Mouse (Mus musculus) liver, adult 2 months (tissue): ENCODE results near the gene Paqr7. TPM values are rescaled to one million over a fixed set of nuclear protein-coding genes. Genes with fewer than 3 reads are reported as not detected.
A peak's percentile ranks its signal among the peaks of the same experiment; 100 is the strongest.

Source experiments
- DNase-seq: peaks from one replicate; pipeline ENCODE4 v3.0.0-alpha.2; 2011; ENCODE audit warnings: low read depth, low spot score; ENCODE audit errors: extremely low read depth
- H3K27ac ChIP-seq: fragments of 200-500 bp; replicated peaks from 2 replicates; pipeline ENCODE4 v1.5.1; 2012; ENCODE audit warnings: low read depth, mild to moderate bottlenecking, control low read depth, inconsistent platforms, low read length; ENCODE audit not compliant: insufficient read depth
- H3K27me3 ChIP-seq: fragments of 200-500 bp; 2 replicates; pipeline ENCODE4 v1.6.1; 2012; ENCODE audit warnings: mild to moderate bottlenecking, moderate library complexity, low read length, inconsistent platforms; ENCODE audit not compliant: control insufficient read depth, insufficient read depth
- H3K36me3 ChIP-seq: fragments of 200-500 bp; 2 replicates; pipeline ENCODE4 v1.6.1; 2012; ENCODE audit warnings: low read length, inconsistent platforms; ENCODE audit not compliant: control insufficient read depth, insufficient read depth
- H3K4me1 ChIP-seq: fragments of 200-500 bp; 2 replicates; pipeline ENCODE4 v1.6.1; 2011; ENCODE audit warnings: low read length; ENCODE audit not compliant: control insufficient read depth, insufficient read depth
- H3K4me3 ChIP-seq: fragments of 200-500 bp; 2 replicates; pipeline ENCODE4 v1.5.1; 2011; ENCODE audit warnings: low read depth, mild to moderate bottlenecking, control low read depth, low read length, moderate library complexity; ENCODE audit not compliant: insufficient read depth
- H3K79me2 ChIP-seq: fragments of 200-500 bp; 2 replicates; pipeline ENCODE4 v1.6.1; 2012; ENCODE audit warnings: inconsistent platforms, mild to moderate bottlenecking, low read length, moderate library complexity; ENCODE audit not compliant: control insufficient read depth, insufficient read depth
- H3K9ac ChIP-seq: fragments of 200-500 bp; 2 replicates; pipeline ENCODE4 v1.6.1; 2012; ENCODE audit warnings: low read depth, mild to moderate bottlenecking, control low read depth, inconsistent platforms, low read length
- CTCF ChIP-seq: fragments of 200-500 bp; IDR thresholded peaks from 2 replicates; pipeline ENCODE4 v1.5.1; 2011; ENCODE audit warnings: low read depth, low read length, control low read depth
- POLR2A ChIP-seq: fragments of 200-500 bp; IDR thresholded peaks from 2 replicates; pipeline ENCODE4 v1.6.1; 2011; ENCODE audit warnings: low read length, control low read depth; ENCODE audit not compliant: insufficient read depth; ENCODE audit errors: extremely low read depth
- WGBS: fragments of 180-500 bp; shearing (Covaris S2); methylation state at CpG from one replicate; pipeline ENCODE4 v1.1.7; 2018; 5-methylcytosine and 5-hydroxymethylcytosine counted together
- polyA plus RNA-seq: library from polyadenylated mRNA; depleted of rRNA; stranded (reverse); fragments of >200 nt; gene quantifications from 2 replicates; pipeline ENCODE4 v1.2.3, GENCODE M21; 2012
- total RNA-seq: library from RNA; depleted of rRNA; stranded (reverse); fragments of >200 nt; gene quantifications from 2 replicates; pipeline ENCODE4 v1.2.3, GENCODE M21; 2014

Paqr7 gene
- total and polyA plus RNA-seq, 2 experiments = 20.3 to 58.5 TPM

GRCm38 (mm10) chr4:134503686-134504357, 7.3 kb downstream of the Paqr7 start:
- TF ChIP-seq POLR2A (no peak), CTCF (no peak)
- H3K36me3 ChIP-seq = peaks cover 3% of the 10 kb centered on the region; the same call in 1 of the 2 replicates
- no peak overlapping the region for H3K4me3 ChIP-seq
- H3K79me2 ChIP-seq = no peaks in the 10 kb centered on the region; the same call in 1 of the 2 replicates
- no peaks in the 10 kb centered on the region for H3K27me3 ChIP-seq
- H3K27ac ChIP-seq = no peak overlapping the region
- no peak for DNase-seq
- peaks cover 7% of the 10 kb centered on the region for H3K4me1 ChIP-seq
- H3K9ac ChIP-seq = no peak overlapping the region
- 85% methylated on average over 4 of the region's 4 CpGs for WGBS

- no peak overlapping the region for H3K4me3 ChIP-seq
- TF ChIP-seq CTCF (no peak), POLR2A (no peak)
- H3K27me3 ChIP-seq = no peaks in the 10 kb centered on the region
- 55% methylated on average over 4 of the region's 4 CpGs for WGBS
- no peak for DNase-seq
- H3K36me3 ChIP-seq = peaks cover 3% of the 10 kb centered on the region; the same call in 1 of the 2 replicates
- no peak overlapping the region for H3K27ac ChIP-seq
- H3K79me2 ChIP-seq = no peaks in the 10 kb centered on the region; the same call in 1 of the 2 replicates
- peaks cover 7% of the 10 kb centered on the region for H3K4me1 ChIP-seq
- no peak overlapping the region for H3K9ac ChIP-seq
Observed at GRCm38 (mm10) chr4:134505303-134505789, 8.8 kb downstream of the Paqr7 start.

GRCm38 (mm10) chr4:134505966-134506594, 9.6 kb downstream of the Paqr7 start:
- H3K9ac ChIP-seq = 0 out of 2 replicates have a peak overlapping the region, but pooled peaks have one; percentile 2
- DNase-seq = no peak
- TF ChIP-seq CTCF (no peak), POLR2A (no peak)
- H3K27me3 ChIP-seq = no peaks in the 10 kb centered on the region
- 67% methylated on average over 3 of the region's 4 CpGs for WGBS
- H3K4me1 ChIP-seq = peaks cover 5% of the 10 kb centered on the region
- no peak overlapping the region for H3K27ac ChIP-seq
- no peak overlapping the region for H3K4me3 ChIP-seq
- peaks cover 3% of the 10 kb centered on the region; the same call in 1 of the 2 replicates for H3K36me3 ChIP-seq
- no peaks in the 10 kb centered on the region for H3K79me2 ChIP-seq

GRCm38 (mm10) chr4:134506713-134507112, 10.2 kb downstream of the Paqr7 start:
- H3K9ac ChIP-seq = no peak overlapping the region
- peaks cover 3% of the 10 kb centered on the region; the same call in 1 of the 2 replicates for H3K36me3 ChIP-seq
- WGBS = 37% methylated on average over 19 of the region's 19 CpGs
- H3K79me2 ChIP-seq = no peaks in the 10 kb centered on the region
- H3K4me1 ChIP-seq = peaks cover 6% of the 10 kb centered on the region
- H3K27me3 ChIP-seq = no peaks in the 10 kb centered on the region
- peak; percentile 88 for DNase-seq
- TF ChIP-seq CTCF = no peak
- no peak for TF ChIP-seq POLR2A
- no peak overlapping the region for H3K4me3 ChIP-seq
- H3K27ac ChIP-seq = no peak overlapping the region

GRCm38 (mm10) chr4:134510396-134510795, 13.9 kb downstream of the Paqr7 start:
- Histone ChIP-seq H3K27me3 (no peaks in the 10 kb centered on the region), H3K36me3 (peaks cover 3% of the 10 kb centered on the region; the same call in 1 of the 2 replicates), H3K27ac (no peak overlapping the region), H3K4me1 (peaks cover 6% of the 10 kb centered on the region), H3K4me3 (no peak overlapping the region), H3K79me2 (no peaks in the 10 kb centered on the region; the same call in 1 of the 2 replicates), H3K9ac (no peak overlapping the region)
- DNase-seq = no peak
- WGBS = 76% methylated on average over 4 of the region's 4 CpGs
- TF ChIP-seq CTCF (no peak), POLR2A (no peak)
